Mouse (Mus musculus) liver, embryonic 12.5 days (tissue): ENCODE measurements around the gene Syngap1. TPM values are rescaled to one million over a fixed set of nuclear protein-coding genes. Genes with fewer than 3 reads are reported as not detected.
"Not testable (repeated sequence)": the region's sequence is repeated elsewhere in the genome, so short reads cannot be mapped to it uniquely, and the experiment has no call there.

ENCODE experiments used
- ATAC-seq: fragments of 200-750 bp; cut with Nextera tagmentation; 2 replicates; pipeline ENCODE4 v1.8.0; 2017; ENCODE audit warnings: moderate number of reproducible peaks, mild to moderate bottlenecking, moderate library complexity
- H3K27ac ChIP-seq: fragments of 300-500 bp; sonication (generic); 2 replicates; pipeline ENCODE4 v1.5.1; 2016; ENCODE audit warnings: mild to moderate bottlenecking
- H3K27me3 ChIP-seq: fragments of 300-500 bp; sonication (generic); replicated peaks from 2 replicates; pipeline ENCODE4 v1.6.1; 2016; ENCODE audit warnings: mild to moderate bottlenecking, moderate library complexity
- H3K36me3 ChIP-seq: fragments of 300-500 bp; sonication (generic); 2 replicates; pipeline ENCODE4 v1.6.1; 2016; ENCODE audit warnings: mild to moderate bottlenecking, moderate library complexity
- H3K4me1 ChIP-seq: fragments of 300-500 bp; sonication (generic); 2 replicates; pipeline ENCODE4 v1.6.1; 2016
- H3K4me2 ChIP-seq: fragments of 300-500 bp; sonication (generic); 2 replicates; pipeline ENCODE4 v1.6.1; 2016; ENCODE audit warnings: mild to moderate bottlenecking, moderate library complexity
- H3K4me3 ChIP-seq: fragments of 300-500 bp; sonication (generic); 2 replicates; pipeline ENCODE4 v1.5.1; 2016; ENCODE audit warnings: mild to moderate bottlenecking, moderate library complexity
- H3K9ac ChIP-seq: fragments of 300-500 bp; sonication (generic); 2 replicates; pipeline ENCODE4 v1.6.1; 2016; ENCODE audit warnings: mild to moderate bottlenecking, moderate library complexity
- H3K9me3 ChIP-seq: fragments of 300-500 bp; sonication (generic); replicated peaks from 2 replicates; pipeline ENCODE4 v1.6.1; 2016; ENCODE audit warnings: mild to moderate bottlenecking, moderate library complexity
- WGBS: fragments of 180-500 bp; shearing (Covaris S2); methylation state at CpG from one replicate; pipeline ENCODE4 v1.1.7; 2016; ENCODE audit not compliant: insufficient replicate concordance; 5-methylcytosine and 5-hydroxymethylcytosine counted together
- polyA plus RNA-seq: library from polyadenylated mRNA; unstranded; fragments of >200 nt; fragmentation: Nextera tagmentation; extraction: Ambion mirVana; gene quantifications from 2 replicates; pipeline ENCODE4 v1.2.1, GENCODE M21; 2016

Syngap1 gene
- polyA plus RNA-seq, 1 experiment from 2014 or later, result 0.29 TPM

DNA sequence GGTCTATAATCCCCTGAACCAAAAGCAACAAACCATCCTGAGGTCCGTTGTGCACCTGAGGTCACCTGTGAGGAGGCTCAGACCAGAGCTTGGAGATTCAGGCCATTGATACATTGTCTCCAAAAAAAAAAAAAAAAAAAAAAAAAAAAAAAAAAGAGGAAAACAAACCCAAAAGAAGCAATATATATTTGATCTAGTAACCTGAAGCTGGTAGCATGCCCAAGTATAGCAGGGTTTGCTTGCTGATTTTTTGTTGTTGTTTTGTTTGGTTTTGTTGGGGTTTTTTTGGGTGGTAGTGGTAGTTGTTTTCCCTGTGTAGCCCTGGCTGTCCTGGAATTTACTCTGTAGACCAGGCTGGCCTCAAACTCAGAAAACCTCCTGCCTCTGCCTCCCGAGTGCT is 22.7 kb upstream of the Syngap1 start:
- peak overlapping the region; percentile 86 for H3K9ac ChIP-seq
- ATAC-seq, result no peak
- WGBS, result 73% methylated on average over 2 of the region's 2 CpGs

DNA sequence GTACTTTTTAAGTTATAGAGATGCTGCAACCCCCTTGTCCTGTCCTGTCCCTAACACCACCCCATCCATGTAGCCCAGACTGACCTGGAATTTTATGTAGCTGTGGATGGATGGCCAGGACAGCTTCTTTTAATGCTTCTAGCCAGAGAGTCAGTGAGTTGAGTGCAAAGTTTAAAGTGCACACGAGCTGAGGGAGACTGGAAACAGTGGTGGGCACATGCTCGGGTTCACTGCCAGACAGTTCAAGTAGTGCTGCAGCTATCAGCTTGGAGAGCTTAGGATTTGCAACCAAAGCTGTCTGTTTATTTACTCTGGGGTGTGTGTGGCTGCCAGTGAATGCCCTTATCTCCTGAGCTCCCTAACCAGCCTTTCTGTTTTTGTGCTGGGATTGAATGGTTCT is 21.5 kb upstream of the Syngap1 start:
- WGBS, result 49% methylated on average over 2 of the region's 2 CpGs
- not testable (repeated sequence) for ATAC-seq, H3K4me3 ChIP-seq, H3K27me3 ChIP-seq, H3K9ac ChIP-seq, H3K9me3 ChIP-seq, H3K27ac ChIP-seq
- Histone ChIP-seq H3K4me1 (peaks cover 31% of the 10 kb centered on the region), H3K4me2 (peak overlapping the region; percentile 80), H3K36me3 (peaks cover 50% of the 10 kb centered on the region)

More for the DNA sequence above, 22.7 kb upstream of the Syngap1 start:
- Histone ChIP-seq H3K4me1 (peaks cover 31% of the 10 kb centered on the region), H3K4me2 (peak overlapping the region; percentile 80), H3K27ac (no peak overlapping the region), H3K36me3 (peaks cover 38% of the 10 kb centered on the region), H3K4me3 (peak overlapping the region; percentile 76), H3K9me3 (no peaks in the 10 kb centered on the region), H3K27me3 (no peaks in the 10 kb centered on the region)

DNA sequence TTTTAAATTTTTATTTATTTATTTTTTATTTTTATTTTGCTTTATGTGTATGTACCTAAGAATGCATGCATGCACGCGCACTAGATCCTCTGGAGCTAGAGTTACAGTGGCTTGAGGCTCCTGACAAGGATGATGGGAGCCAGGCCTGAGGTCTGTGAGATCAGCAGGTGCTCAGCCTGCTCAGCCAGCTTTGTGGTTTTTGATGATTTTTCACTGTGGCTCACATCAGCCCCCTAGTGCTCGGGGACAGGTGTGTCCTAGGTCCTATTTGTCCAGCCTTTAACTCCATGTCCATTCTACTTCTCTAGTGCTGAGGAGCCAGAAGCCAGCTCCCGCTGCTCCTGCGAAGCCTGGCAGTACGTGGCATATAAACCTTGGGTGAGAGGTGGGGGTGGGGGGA is 18.7 kb upstream of the Syngap1 start:
- not testable (repeated sequence) for H3K27ac ChIP-seq, H3K9ac ChIP-seq, H3K4me2 ChIP-seq, H3K9me3 ChIP-seq, H3K27me3 ChIP-seq, H3K4me3 ChIP-seq, ATAC-seq
- Histone ChIP-seq H3K4me1 (peaks cover 31% of the 10 kb centered on the region), H3K36me3 (peaks cover 78% of the 10 kb centered on the region)
- WGBS, result 92% methylated on average over 6 of the region's 6 CpGs

DNA sequence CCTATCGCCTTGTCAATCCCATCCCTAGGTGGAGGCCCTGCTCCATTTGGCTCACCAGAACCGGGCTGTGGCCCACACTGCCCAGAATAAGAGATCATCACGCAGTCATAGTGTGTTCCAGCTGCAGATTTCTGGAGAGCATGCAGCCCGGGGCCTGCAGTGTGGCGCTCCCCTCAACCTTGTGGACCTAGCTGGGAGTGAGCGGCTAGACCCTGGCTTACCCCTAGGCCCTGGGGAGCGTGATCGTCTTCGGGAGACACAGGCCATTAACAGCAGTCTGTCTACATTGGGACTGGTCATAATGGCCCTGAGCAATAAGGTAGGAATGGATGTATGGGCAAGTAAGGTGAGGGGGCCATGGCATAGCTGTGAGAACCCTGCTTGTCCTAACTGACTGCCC is 15.6 kb upstream of the Syngap1 start:
- H3K4me1 ChIP-seq, result not testable (repeated sequence)
- peaks cover 97% of the 10 kb centered on the region for H3K36me3 ChIP-seq

DNA sequence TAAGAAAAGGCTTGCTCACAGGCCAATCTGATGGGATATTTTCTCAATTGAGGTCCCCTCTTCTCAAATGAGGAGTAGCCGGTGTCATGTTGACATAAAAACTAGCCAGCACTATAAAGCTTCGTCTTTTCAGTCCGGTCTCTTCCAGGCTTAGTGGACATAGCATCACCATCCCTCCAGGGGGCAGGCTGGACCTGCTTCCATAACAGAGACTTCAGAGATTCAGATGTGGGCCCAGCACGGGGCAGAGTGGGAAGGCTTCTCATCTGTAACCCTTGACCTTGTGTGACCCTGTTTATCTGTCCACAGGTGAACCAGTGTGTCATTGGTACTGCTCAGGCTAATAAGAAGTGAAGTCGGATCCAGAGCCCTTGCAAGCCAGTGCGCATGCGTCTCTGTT is 9.3 kb upstream of the Syngap1 start:
- not testable (repeated sequence) for H3K27me3 ChIP-seq, H3K9ac ChIP-seq, H3K4me2 ChIP-seq, H3K9me3 ChIP-seq, H3K4me3 ChIP-seq, ATAC-seq
- peak overlapping the region; percentile 10; the same call in 1 of the 2 replicates for H3K27ac ChIP-seq
- peaks cover 87% of the 10 kb centered on the region for H3K36me3 ChIP-seq
- 70% methylated on average over 7 of the region's 7 CpGs for WGBS
- H3K4me1 ChIP-seq, result peaks cover 27% of the 10 kb centered on the region

More for the DNA sequence above, 15.6 kb upstream of the Syngap1 start:
- H3K27me3 ChIP-seq, H3K9me3 ChIP-seq, H3K9ac ChIP-seq, H3K4me3 ChIP-seq, H3K4me2 ChIP-seq, H3K27ac ChIP-seq: not testable (repeated sequence)
- 94% methylated on average over 9 of the region's 9 CpGs for WGBS
- 0 out of 2 replicates have a peak, but pooled peaks have one; percentile 24 for ATAC-seq

DNA sequence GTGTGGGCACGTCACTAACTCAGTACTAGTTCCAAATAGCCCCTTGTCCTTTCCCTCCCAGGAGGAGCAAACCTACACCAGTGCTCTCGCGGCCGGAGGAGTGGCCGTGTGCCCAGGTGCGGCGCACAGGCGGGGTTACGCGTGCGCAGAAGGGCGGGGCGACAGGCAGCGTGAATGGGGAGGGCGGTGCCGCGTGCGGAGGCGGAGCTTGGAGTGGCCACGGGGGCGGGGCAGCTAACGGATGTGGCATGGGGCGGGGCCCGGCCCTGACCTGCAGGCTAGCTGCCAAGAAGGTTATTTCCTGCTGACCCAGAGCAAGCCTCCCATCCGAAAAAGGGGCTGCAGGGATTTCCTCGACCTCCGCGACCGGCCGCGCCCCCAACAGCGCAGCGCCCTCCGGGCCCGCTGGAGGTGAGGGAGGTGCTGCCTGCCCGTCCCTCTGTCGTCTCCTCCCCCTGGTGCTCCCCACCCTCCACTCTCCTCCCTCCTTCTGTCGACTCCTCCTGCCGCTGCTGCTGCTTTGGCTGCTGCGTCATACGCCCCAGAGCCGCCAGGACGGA is 8.1 kb upstream of the Syngap1 start, which contains the start of gene Phf1:
Gene Phf1 (plus strand): TSS at position 214 of the 560 bp plus-strand sequence.
- Histone ChIP-seq H3K27me3 (no peaks in the 10 kb centered on the region), H3K4me1 (peaks cover 36% of the 10 kb centered on the region), H3K4me3 (peak within 1 kb of the TSS; percentile 72), H3K36me3 (peaks cover 86% of the 10 kb centered on the region), H3K9ac (peak within 1 kb of the TSS; percentile 82), H3K4me2 (peak within 1 kb of the TSS; percentile 100), H3K9me3 (no peaks in the 10 kb centered on the region), H3K27ac (peak within 1 kb of the TSS; percentile 81)
- peak; percentile 93 for ATAC-seq
- 0% methylated on average over 41 of the region's 43 CpGs for WGBS

DNA sequence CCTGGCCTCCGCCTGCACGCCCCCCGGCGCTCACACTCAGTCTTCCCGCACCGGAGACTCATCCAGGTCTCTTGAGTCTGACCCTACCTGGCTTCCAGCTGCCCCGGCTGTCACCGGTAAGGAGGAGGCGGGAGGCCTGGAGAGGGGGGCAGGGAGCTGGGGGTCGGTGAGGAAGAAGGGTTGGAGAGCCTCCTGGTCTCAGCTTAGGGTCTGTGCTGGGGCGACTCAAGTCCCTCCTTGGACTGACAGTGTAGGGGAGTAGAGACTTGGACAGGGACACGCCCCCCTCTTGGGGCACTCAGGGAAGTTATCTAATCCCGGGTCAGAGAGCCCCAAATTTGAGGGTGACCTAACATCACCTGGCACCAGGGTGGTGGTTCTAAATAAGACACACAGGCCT is 7.6 kb upstream of the Syngap1 start:
- peaks cover 82% of the 10 kb centered on the region for H3K36me3 ChIP-seq
- H3K27ac ChIP-seq, result peak overlapping the region; percentile 81
- no peaks in the 10 kb centered on the region for H3K27me3 ChIP-seq
- H3K4me1 ChIP-seq, result peaks cover 41% of the 10 kb centered on the region
- peak overlapping the region; percentile 100 for H3K4me2 ChIP-seq
- peak overlapping the region; percentile 82 for H3K9ac ChIP-seq
- ATAC-seq, result peak; percentile 5; the same call in 1 of the 2 replicates
- H3K4me3 ChIP-seq, result peak overlapping the region; percentile 72
- WGBS, result 6% methylated on average over 13 of the region's 13 CpGs
- no peaks in the 10 kb centered on the region for H3K9me3 ChIP-seq

DNA sequence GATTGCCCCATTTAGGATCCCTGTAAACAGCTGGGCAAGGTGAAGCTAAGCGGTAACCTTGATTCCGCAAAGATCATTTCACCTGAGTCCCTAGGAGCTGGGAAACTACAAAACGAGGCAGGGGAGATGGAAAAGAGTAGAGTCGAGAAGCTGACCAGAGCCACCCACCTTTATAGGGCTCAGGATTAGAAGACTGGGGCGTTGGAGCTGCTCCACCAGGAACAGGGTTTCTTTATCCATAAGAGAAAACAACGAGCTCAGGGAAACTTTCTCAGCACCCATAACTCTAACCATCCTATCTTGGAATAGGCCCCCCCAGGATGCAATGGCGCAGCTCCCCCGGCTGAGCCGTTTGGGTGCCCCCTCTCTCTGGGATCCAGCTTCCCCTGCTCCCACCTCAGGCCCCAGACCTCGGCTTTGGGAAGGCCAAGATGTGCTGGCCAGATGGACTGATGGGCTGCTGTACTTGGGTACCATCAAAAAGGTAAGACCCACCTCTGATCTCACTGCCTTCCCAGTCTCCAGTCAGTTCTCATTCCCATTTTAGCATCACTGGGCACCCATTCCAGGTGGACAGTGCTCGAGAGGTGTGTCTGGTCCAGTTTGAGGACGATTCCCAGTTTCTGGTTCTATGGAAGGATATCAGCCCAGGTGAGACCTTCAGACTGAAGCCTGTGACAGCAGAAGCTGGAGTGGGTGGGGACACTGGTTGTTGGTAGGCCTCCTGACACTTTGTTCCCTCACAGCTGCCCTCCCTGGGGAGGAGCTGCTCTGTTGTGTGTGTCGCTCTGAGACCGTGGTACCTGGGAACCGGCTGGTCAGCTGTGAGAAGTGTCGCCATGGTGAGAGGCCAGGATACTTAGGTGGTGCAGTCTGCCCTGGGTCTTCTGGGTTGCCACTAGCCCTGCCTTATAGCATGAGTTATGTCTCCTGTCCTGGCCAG is 6.9 kb upstream of the Syngap1 start:
- Histone ChIP-seq H3K4me1 (peaks cover 45% of the 10 kb centered on the region), H3K9ac (peak overlapping the region; percentile 82; the same call in 1 of the 2 replicates), H3K4me2 (peak overlapping the region; percentile 100), H3K27me3 (no peaks in the 10 kb centered on the region), H3K27ac (peak overlapping the region; percentile 81; the same call in 1 of the 2 replicates), H3K9me3 (no peaks in the 10 kb centered on the region), H3K36me3 (peaks cover 74% of the 10 kb centered on the region), H3K4me3 (peak overlapping the region; percentile 72)
- WGBS, result 73% methylated on average over 16 of the region's 16 CpGs
- no peak for ATAC-seq

DNA sequence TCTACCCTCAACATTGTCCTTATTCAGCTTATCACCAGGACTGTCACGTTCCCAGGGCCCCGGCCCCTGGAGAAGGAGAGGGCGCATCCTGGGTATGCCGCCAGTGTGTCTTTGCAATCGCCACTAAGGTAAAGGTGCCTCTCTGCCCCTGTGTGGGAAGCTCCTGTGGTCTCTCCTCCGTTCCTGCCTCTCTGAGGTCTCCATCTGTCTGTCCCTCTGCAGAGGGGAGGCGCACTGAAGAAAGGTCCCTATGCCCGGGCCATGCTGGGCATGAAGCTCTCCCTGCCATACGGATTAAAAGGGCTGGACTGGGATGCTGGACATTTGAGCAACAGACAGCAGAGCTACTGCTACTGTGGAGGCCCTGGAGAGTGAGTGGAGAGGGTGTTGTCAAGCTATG is 6.0 kb upstream of the Syngap1 start:
- Histone ChIP-seq H3K9me3 (no peaks in the 10 kb centered on the region), H3K4me2 (no peak overlapping the region), H3K4me1 (peaks cover 48% of the 10 kb centered on the region), H3K4me3 (no peak overlapping the region), H3K9ac (no peak overlapping the region), H3K27me3 (no peaks in the 10 kb centered on the region), H3K27ac (no peak overlapping the region), H3K36me3 (peaks cover 66% of the 10 kb centered on the region)
- WGBS, result 84% methylated on average over 9 of the region's 9 CpGs
- no peak for ATAC-seq

DNA sequence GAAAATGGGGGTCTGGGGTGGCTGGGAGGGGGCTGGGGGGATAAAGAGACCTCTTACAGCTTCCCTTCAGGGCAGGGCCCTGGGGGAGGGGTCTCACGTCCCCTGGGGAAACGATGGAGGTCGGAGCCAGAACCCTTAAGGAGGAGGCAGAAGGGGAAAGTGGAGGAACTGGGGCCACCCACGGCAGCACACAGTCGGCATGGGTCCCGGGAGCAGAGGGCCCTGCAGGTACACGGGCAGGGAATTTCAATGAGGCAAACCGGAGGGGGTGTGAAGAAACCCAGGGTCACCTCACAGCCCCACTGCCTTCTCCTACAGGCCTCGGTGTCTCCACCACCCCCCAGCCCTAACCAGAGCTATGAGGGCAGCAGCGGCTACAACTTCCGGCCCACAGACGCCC is 4.6 kb upstream of the Syngap1 start:
- H3K27me3 ChIP-seq, result no peaks in the 10 kb centered on the region
- no peak overlapping the region for H3K27ac ChIP-seq
- H3K36me3 ChIP-seq, result peaks cover 52% of the 10 kb centered on the region
- H3K4me3 ChIP-seq, result no peak overlapping the region
- H3K9me3 ChIP-seq, result no peaks in the 10 kb centered on the region
- peaks cover 61% of the 10 kb centered on the region for H3K4me1 ChIP-seq
- no peak for ATAC-seq
- H3K9ac ChIP-seq, result no peak overlapping the region; the same call in 1 of the 2 replicates
- 91% methylated on average over 12 of the region's 12 CpGs for WGBS
- H3K4me2 ChIP-seq, result 0 out of 2 replicates have a peak overlapping the region, but pooled peaks have one; percentile 1

DNA sequence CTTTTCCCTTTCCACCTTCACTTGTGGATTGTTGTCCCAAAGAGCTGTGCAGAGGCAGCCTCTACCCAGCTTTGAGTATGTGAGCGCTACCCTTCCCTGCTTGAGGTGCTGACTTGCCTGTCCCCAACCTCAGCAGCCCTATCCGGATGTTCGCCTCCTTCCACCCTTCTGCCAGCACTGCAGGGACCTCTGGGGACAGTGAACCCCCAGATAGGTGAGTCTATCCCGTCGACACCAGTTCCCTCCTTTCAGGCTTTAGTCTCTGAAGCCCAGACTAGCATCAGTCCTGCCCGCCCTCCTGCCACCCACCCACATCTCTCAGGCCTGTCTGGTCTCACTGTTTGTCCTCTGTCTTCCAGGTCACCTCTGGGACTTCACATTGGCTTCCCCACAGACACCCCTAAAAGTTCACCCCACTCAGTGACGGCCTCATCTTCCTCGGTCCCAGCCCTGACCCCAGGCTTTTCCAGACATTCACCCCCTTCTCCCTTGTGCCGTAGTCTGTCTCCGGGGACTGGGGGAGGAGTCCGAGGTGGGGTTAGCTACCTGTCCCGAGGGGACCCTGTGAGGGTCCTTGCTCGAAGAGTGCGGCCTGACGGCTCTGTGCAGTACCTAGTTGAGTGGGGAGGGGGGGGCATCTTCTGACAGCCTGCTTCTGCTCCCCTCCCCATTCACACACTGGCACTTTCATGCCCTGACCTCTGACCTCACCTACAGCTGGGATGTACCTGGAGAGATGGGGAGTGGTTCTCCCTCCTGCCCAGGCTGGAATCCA is 3.9 kb upstream of the Syngap1 start:
- Histone ChIP-seq H3K4me1 (peaks cover 61% of the 10 kb centered on the region), H3K9ac (peak overlapping the region; percentile 1; the same call in 1 of the 2 replicates), H3K36me3 (peaks cover 45% of the 10 kb centered on the region), H3K9me3 (no peaks in the 10 kb centered on the region), H3K27ac (no peak overlapping the region), H3K4me3 (0 out of 2 replicates have a peak overlapping the region, but pooled peaks have one; percentile 2), H3K27me3 (no peaks in the 10 kb centered on the region), H3K4me2 (peak overlapping the region; percentile 97)
- ATAC-seq, result no peak
- 79% methylated on average over 15 of the region's 15 CpGs for WGBS
